Mouse (Mus musculus): Measurements from ENCODE around the gene 1700016D06Rik. TPM values are rescaled to one million over a fixed set of nuclear protein-coding genes. Genes with fewer than 3 reads are reported as not detected.

1700016D06Rik gene
- total and polyA plus RNA-seq, 3 experiments: not detected

DNA sequence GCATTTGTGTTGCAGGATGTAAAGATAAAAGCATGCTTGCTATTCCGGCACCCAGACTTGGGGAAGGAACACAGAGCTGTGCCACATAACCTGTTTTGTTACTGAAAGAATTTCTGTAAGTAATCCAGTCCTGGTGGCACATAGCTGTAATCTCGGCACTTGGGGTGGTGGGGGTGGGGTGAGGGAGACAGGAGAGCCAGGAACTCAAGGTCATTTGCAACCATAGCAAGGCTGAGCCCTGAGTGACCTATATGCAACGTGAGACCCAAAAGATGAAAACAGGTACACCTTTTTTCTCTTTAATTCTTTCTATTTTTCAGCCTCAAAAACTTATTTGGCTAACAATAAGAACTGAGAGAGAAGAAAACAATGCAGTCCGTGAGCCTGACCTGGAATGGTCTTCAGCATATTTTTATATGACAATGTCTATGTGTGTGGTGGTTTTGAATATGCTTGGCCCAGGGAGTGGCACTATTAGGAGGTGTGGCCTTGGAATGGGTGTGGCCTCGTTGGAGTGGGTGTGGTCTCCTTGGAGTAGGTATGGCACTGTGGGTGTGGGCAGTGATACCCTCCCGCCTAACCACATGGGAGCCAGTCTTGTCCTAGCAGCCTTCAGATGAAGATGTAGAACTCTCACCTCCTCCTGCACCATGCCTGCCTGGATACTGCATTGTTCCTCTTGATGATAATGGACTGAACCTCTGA lies 4.0 kb upstream of the 1700016D06Rik start:
- Histone ChIP-seq H3K9me3 (replicated peaks; ENCODE audit: low read length) (peaks cover 7% of the 10 kb centered on the region), H3K4me1 (ENCODE audit: control insufficient read depth in 1 of 2, insufficient read depth in 2 of 2) (no peaks in the 10 kb centered on the region), H3K79me2 (replicated peaks; ENCODE audit: control insufficient read depth, extremely low read depth, insufficient read depth, poor library complexity, severe bottlenecking) (no peaks in the 10 kb centered on the region), H3K36me3 (replicated peaks in 1 of 2; ENCODE audit: control insufficient read depth in 1 of 2, insufficient read depth in 1 of 2, low read length in 1 of 2) (no peaks in the 10 kb centered on the region), H3K4me3 (replicated peaks in 1 of 3; ENCODE audit: low read depth in 2 of 3, low read length in 2 of 3, poor library complexity in 1 of 3) (no peak overlapping the region), H3K4me2 (ENCODE audit: insufficient read depth, low read depth, poor library complexity, severe bottlenecking) (no peak overlapping the region), H3K27me3 (replicated peaks) (peaks cover 76% of the 10 kb centered on the region), H3K9ac (ENCODE audit: insufficient read depth, low read depth) (no peak overlapping the region), H3K27ac (ENCODE audit: insufficient read depth, low read depth) (no peak overlapping the region)
- dilution Hi-C loops (cut with MboI; ENCODE audit: extremely low pct_ligation_motif_present, extremely low pct_unique_long_range_greater_than_20kb, low sequenced_read_pairs): no loop called here
- DNase-seq (ENCODE audit: extremely low read depth): no peak
- in situ Hi-C loops (cut with MboI; ENCODE audit: low pct_ligation_motif_present, low pct_unique_long_range_greater_than_20kb, low sequenced_read_pairs): loop anchor here (10.0 kb wide), 1 partner anchor 90 kb away; no protein-coding TSS in a partner anchor
- no peak for TF ChIP-seq HCFC1 (IDR thresholded peaks at IDR 0.05; ENCODE audit: low read depth, low read length)
- no peak for TF ChIP-seq ZMIZ1 (IDR thresholded peaks at IDR 0.05; ENCODE audit: low read depth, low read length)
- no peak for TF ChIP-seq EP300 (IDR thresholded peaks at IDR 0.05; ENCODE audit: low read length)
- TF ChIP-seq NRF1 (IDR thresholded peaks at IDR 0.05; ENCODE audit: low read depth, low read length): no peak
- TF ChIP-seq POLR2AphosphoS2 (IDR thresholded peaks at IDR 0.05; ENCODE audit: low read depth, low read length): no peak
- TF ChIP-seq RAD21 (IDR thresholded peaks at IDR 0.05; ENCODE audit: low read depth, low read length): no peak
- no peak for TF ChIP-seq USF1 (IDR thresholded peaks at IDR 0.05; ENCODE audit: low read depth, low read length)
- TF ChIP-seq ZKSCAN1 (IDR thresholded peaks at IDR 0.05; ENCODE audit: borderline replicate concordance, low read depth, low read length): no peak
- TF ChIP-seq JUND (conservative IDR thresholded peaks at IDR 0.05; ENCODE audit: low read depth, low read length): no peak
- no peak for TF ChIP-seq POLR2A (IDR thresholded peaks at IDR 0.05; ENCODE audit: low read depth, low read length)
- TF ChIP-seq USF2 (conservative IDR thresholded peaks at IDR 0.05; ENCODE audit: low read depth, low read length): no peak
- TF ChIP-seq MAZ (IDR thresholded peaks at IDR 0.05; ENCODE audit: low read depth, low read length): no peak
- no peak for TF ChIP-seq BHLHE40 (IDR thresholded peaks at IDR 0.05; ENCODE audit: low read depth, low read length)
- no peak for TF ChIP-seq E2F4 (IDR thresholded peaks at IDR 0.05; ENCODE audit: insufficient replicate concordance, low read depth, low read length)
- no peak for TF ChIP-seq GABPA (IDR thresholded peaks at IDR 0.05; ENCODE audit: insufficient replicate concordance, low read depth, low read length)
- TF ChIP-seq SMC3 (IDR thresholded peaks at IDR 0.05; ENCODE audit: low read depth, low read length): no peak
- no peak for TF ChIP-seq ZC3H11A (IDR thresholded peaks at IDR 0.05; ENCODE audit: low read depth, low read length)
- TF ChIP-seq MYC (IDR thresholded peaks at IDR 0.05; ENCODE audit: low read depth, low read length): no peak
- no peak for TF ChIP-seq TBP (conservative IDR thresholded peaks at IDR 0.05; ENCODE audit: low read depth, low read length)
- no peak for TF ChIP-seq ZNF384 (IDR thresholded peaks at IDR 0.05; ENCODE audit: low read depth, low read length)

DNA sequence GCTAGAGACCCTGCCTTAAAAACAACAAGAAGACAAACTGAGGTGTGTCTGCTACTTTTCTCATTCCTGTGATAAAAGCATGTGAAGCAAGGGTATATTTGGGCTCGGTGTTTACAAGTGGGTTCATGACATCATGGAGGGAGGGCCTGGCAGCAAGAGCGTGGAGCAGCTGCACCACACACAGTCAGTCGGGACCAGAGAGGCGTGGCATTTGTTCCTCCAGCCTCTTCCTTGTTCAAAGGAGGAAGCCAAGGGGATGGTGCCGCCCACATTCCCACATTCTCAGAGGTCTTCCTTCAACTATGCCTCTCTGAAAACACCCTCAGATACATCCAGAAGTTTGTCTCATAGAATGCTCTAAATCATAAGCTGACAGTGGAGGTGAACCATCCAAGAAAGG lies 2.9 kb upstream of the 1700016D06Rik start:
- Histone ChIP-seq H3K79me2 (replicated peaks; ENCODE audit: control insufficient read depth, extremely low read depth, insufficient read depth, poor library complexity, severe bottlenecking) (no peaks in the 10 kb centered on the region), H3K27ac (ENCODE audit: insufficient read depth, low read depth) (no peak overlapping the region), H3K9ac (ENCODE audit: insufficient read depth, low read depth) (no peak overlapping the region), H3K4me2 (ENCODE audit: insufficient read depth, low read depth, poor library complexity, severe bottlenecking) (no peak overlapping the region), H3K4me3 (replicated peaks in 1 of 3; ENCODE audit: low read depth in 2 of 3, low read length in 2 of 3, poor library complexity in 1 of 3) (no peak overlapping the region), H3K4me1 (ENCODE audit: control insufficient read depth in 1 of 2, insufficient read depth in 2 of 2) (no peaks in the 10 kb centered on the region), H3K36me3 (replicated peaks in 1 of 2; ENCODE audit: control insufficient read depth in 1 of 2, insufficient read depth in 1 of 2, low read length in 1 of 2) (no peaks in the 10 kb centered on the region), H3K9me3 (replicated peaks; ENCODE audit: low read length) (peaks cover 7% of the 10 kb centered on the region), H3K27me3 (replicated peaks) (peaks cover 72% of the 10 kb centered on the region)
- DNase-seq (ENCODE audit: extremely low read depth): no peak
- no peak for TF ChIP-seq GABPA (IDR thresholded peaks at IDR 0.05; ENCODE audit: insufficient replicate concordance, low read depth, low read length)
- no peak for TF ChIP-seq CTCF (conservative IDR thresholded peaks at IDR 0.05 in 1 of 2, IDR thresholded peaks at IDR 0.05 in 1 of 2; ENCODE audit: low read depth in 2 of 2, low read length in 2 of 2)
- TF ChIP-seq JUN (IDR thresholded peaks at IDR 0.05; ENCODE audit: insufficient read depth, low read depth, low read length): no peak
- TF ChIP-seq ELF1 (IDR thresholded peaks at IDR 0.05; ENCODE audit: low read depth, low read length): no peak
- no peak for TF ChIP-seq USF2 (conservative IDR thresholded peaks at IDR 0.05; ENCODE audit: low read depth, low read length)
- no peak for TF ChIP-seq JUND (conservative IDR thresholded peaks at IDR 0.05; ENCODE audit: low read depth, low read length)
- no peak for TF ChIP-seq ZKSCAN1 (IDR thresholded peaks at IDR 0.05; ENCODE audit: borderline replicate concordance, low read depth, low read length)
- TF ChIP-seq TCF12 (IDR thresholded peaks at IDR 0.05; ENCODE audit: low read depth, low read length): no peak
- TF ChIP-seq PAX5 (IDR thresholded peaks at IDR 0.05; ENCODE audit: low read length): no peak
- no peak for TF ChIP-seq MAZ (IDR thresholded peaks at IDR 0.05; ENCODE audit: low read depth, low read length)
- no peak for TF ChIP-seq MXI1 (IDR thresholded peaks at IDR 0.05; ENCODE audit: low read depth, low read length)
- in situ Hi-C loops (cut with MboI; ENCODE audit: low pct_ligation_motif_present, low pct_unique_long_range_greater_than_20kb, low sequenced_read_pairs) (loop anchor here (10.0 kb wide), 1 partner anchor 89 kb away; no protein-coding TSS in a partner anchor), dilution Hi-C loops (cut with MboI; ENCODE audit: extremely low pct_ligation_motif_present, extremely low pct_unique_long_range_greater_than_20kb, low sequenced_read_pairs) (no loop called here)
